Mouse (Mus musculus): ENCODE measurements at regions not wholly inside any gene's neighbourhood (a gene's known extent, or its start where the extent isn't known, plus 50 kb on each side); places are given as distances from the start of the nearest gene placed in this dataset.

- H3K36me3 ChIP-seq (ENCODE audit: poor library complexity, severe bottlenecking): no peaks in the 10 kb centered on the region
- H3K4me2 ChIP-seq: no peak overlapping the region
- WGBS: 76% methylated on average over 2 of the region's 2 CpGs
- ATAC-seq: no peak
- no peaks in the 10 kb centered on the region for H3K4me1 ChIP-seq
- H3K27ac ChIP-seq: no peak overlapping the region
- no peak overlapping the region for H3K4me3 ChIP-seq
- no peaks in the 10 kb centered on the region for H3K27me3 ChIP-seq
- H3K9me3 ChIP-seq (replicated peaks): no peaks in the 10 kb centered on the region
- no peak overlapping the region for H3K9ac ChIP-seq
Observed at GRCm38 (mm10) chr3:143633036-143633435, 572.0 kb downstream of the Lmo4 start.

GRCm38 (mm10) chr3:143631183-143631582, 573.8 kb downstream of the Lmo4 start:
- no peaks in the 10 kb centered on the region for H3K27me3 ChIP-seq
- WGBS: 76% methylated on average over 10 of the region's 10 CpGs
- H3K36me3 ChIP-seq (ENCODE audit: poor library complexity, severe bottlenecking): no peaks in the 10 kb centered on the region
- H3K4me3 ChIP-seq: no peak overlapping the region
- H3K27ac ChIP-seq: no peak overlapping the region
- no peak overlapping the region for H3K9ac ChIP-seq
- no peaks in the 10 kb centered on the region for H3K4me1 ChIP-seq
- no peak for ATAC-seq
- no peak overlapping the region for H3K4me2 ChIP-seq
- no peaks in the 10 kb centered on the region for H3K9me3 ChIP-seq (replicated peaks)

GRCm38 (mm10) chr3:143624906-143625305, 580.1 kb downstream of the Lmo4 start:
- Histone ChIP-seq H3K4me1 (no peaks in the 10 kb centered on the region), H3K4me2 (no peak overlapping the region), H3K36me3 (ENCODE audit: poor library complexity, severe bottlenecking) (no peaks in the 10 kb centered on the region), H3K9me3 (replicated peaks) (no peaks in the 10 kb centered on the region), H3K9ac (no peak overlapping the region), H3K4me3 (no peak overlapping the region), H3K27ac (no peak overlapping the region), H3K27me3 (no peaks in the 10 kb centered on the region)
- ATAC-seq: no peak
- 95% methylated on average over 3 of the region's 3 CpGs for WGBS

- H3K9me3 ChIP-seq (replicated peaks): no peaks in the 10 kb centered on the region
- no peak overlapping the region for H3K4me2 ChIP-seq
- H3K4me3 ChIP-seq: no peak overlapping the region
- WGBS: 88% methylated on average over 3 of the region's 3 CpGs
- no peaks in the 10 kb centered on the region for H3K36me3 ChIP-seq (ENCODE audit: poor library complexity, severe bottlenecking)
- ATAC-seq: no peak
- no peak overlapping the region for H3K9ac ChIP-seq
- no peak overlapping the region for H3K27ac ChIP-seq
- H3K4me1 ChIP-seq: no peaks in the 10 kb centered on the region
- H3K27me3 ChIP-seq: no peaks in the 10 kb centered on the region
Observed at GRCm38 (mm10) chr3:143622275-143622674, 582.7 kb downstream of the Lmo4 start.

GRCm38 (mm10) chr3:143619125-143619524, 585.9 kb downstream of the Lmo4 start:
- Histone ChIP-seq H3K9ac (no peak overlapping the region), H3K4me3 (no peak overlapping the region), H3K4me1 (no peaks in the 10 kb centered on the region), H3K9me3 (replicated peaks) (no peaks in the 10 kb centered on the region), H3K27ac (no peak overlapping the region), H3K27me3 (no peaks in the 10 kb centered on the region), H3K36me3 (ENCODE audit: poor library complexity, severe bottlenecking) (no peaks in the 10 kb centered on the region), H3K4me2 (no peak overlapping the region)
- no peak for ATAC-seq
- WGBS: 84% methylated on average over 1 of the region's 1 CpGs

- no peaks in the 10 kb centered on the region for H3K36me3 ChIP-seq (ENCODE audit: poor library complexity, severe bottlenecking)
- no peak overlapping the region for H3K4me2 ChIP-seq
- H3K4me3 ChIP-seq: no peak overlapping the region
- H3K27me3 ChIP-seq: no peaks in the 10 kb centered on the region
- no peaks in the 10 kb centered on the region; the same call in 1 of the 2 replicates for H3K9me3 ChIP-seq (replicated peaks)
- H3K9ac ChIP-seq: no peak overlapping the region
- H3K4me1 ChIP-seq: no peaks in the 10 kb centered on the region
- no peak overlapping the region for H3K27ac ChIP-seq
- peak; percentile 63; the same call in 1 of the 2 replicates for ATAC-seq
- WGBS: 48% methylated on average over 5 of the region's 5 CpGs
Observed at GRCm38 (mm10) chr3:143614895-143615294, 590.1 kb downstream of the Lmo4 start.

- no peak overlapping the region for H3K4me3 ChIP-seq
- H3K27ac ChIP-seq: no peak overlapping the region
- H3K36me3 ChIP-seq (ENCODE audit: poor library complexity, severe bottlenecking): no peaks in the 10 kb centered on the region
- no peak for ATAC-seq
- no peaks in the 10 kb centered on the region; the same call in 1 of the 2 replicates for H3K9me3 ChIP-seq (replicated peaks)
- WGBS: 90% methylated on average over 3 of the region's 3 CpGs
- H3K4me2 ChIP-seq: no peak overlapping the region
- H3K9ac ChIP-seq: no peak overlapping the region
- H3K27me3 ChIP-seq: no peaks in the 10 kb centered on the region
- H3K4me1 ChIP-seq: no peaks in the 10 kb centered on the region
Observed at GRCm38 (mm10) chr3:143614004-143614403, 591.0 kb downstream of the Lmo4 start.

GRCm38 (mm10) chr3:143609673-143610072, 595.3 kb downstream of the Lmo4 start:
- no peaks in the 10 kb centered on the region for H3K4me1 ChIP-seq
- ATAC-seq: no peak
- H3K36me3 ChIP-seq (ENCODE audit: poor library complexity, severe bottlenecking): no peaks in the 10 kb centered on the region
- no peak overlapping the region for H3K9ac ChIP-seq
- H3K9me3 ChIP-seq (replicated peaks): no peaks in the 10 kb centered on the region; the same call in 1 of the 2 replicates
- H3K4me3 ChIP-seq: no peak overlapping the region
- 20% methylated on average over 2 of the region's 2 CpGs for WGBS
- no peak overlapping the region for H3K27ac ChIP-seq
- H3K4me2 ChIP-seq: no peak overlapping the region
- H3K27me3 ChIP-seq: no peaks in the 10 kb centered on the region

GRCm38 (mm10) chr3:143599120-143599519, 605.9 kb downstream of the Lmo4 start:
- Histone ChIP-seq H3K36me3 (ENCODE audit: poor library complexity, severe bottlenecking) (no peaks in the 10 kb centered on the region), H3K9me3 (replicated peaks) (no peaks in the 10 kb centered on the region), H3K4me2 (no peak overlapping the region), H3K9ac (no peak overlapping the region), H3K4me1 (peaks cover 13% of the 10 kb centered on the region), H3K27ac (no peak overlapping the region), H3K27me3 (no peaks in the 10 kb centered on the region; the same call in 1 of the 2 replicates), H3K4me3 (no peak overlapping the region)
- ATAC-seq: no peak
- 59% methylated on average over 2 of the region's 2 CpGs for WGBS

- H3K27me3 ChIP-seq: no peaks in the 10 kb centered on the region; the same call in 1 of the 2 replicates
- H3K27ac ChIP-seq: no peak overlapping the region
- H3K4me1 ChIP-seq: peaks cover 9% of the 10 kb centered on the region
- H3K4me3 ChIP-seq: no peak overlapping the region
- H3K36me3 ChIP-seq (ENCODE audit: poor library complexity, severe bottlenecking): no peaks in the 10 kb centered on the region
- H3K9ac ChIP-seq: no peak overlapping the region
- 11% methylated on average over 11 of the region's 11 CpGs for WGBS
- no peaks in the 10 kb centered on the region for H3K9me3 ChIP-seq (replicated peaks)
- ATAC-seq: 0 out of 2 replicates have a peak, but pooled peaks have one; percentile 50
- peak overlapping the region; percentile 28; the same call in 1 of the 2 replicates for H3K4me2 ChIP-seq
Observed at GRCm38 (mm10) chr3:143596949-143597593, 607.9 kb downstream of the Lmo4 start.

GRCm38 (mm10) chr3:143596011-143596683, 608.9 kb downstream of the Lmo4 start:
- Histone ChIP-seq H3K27ac (no peak overlapping the region), H3K27me3 (no peaks in the 10 kb centered on the region; the same call in 1 of the 2 replicates), H3K4me2 (no peak overlapping the region), H3K36me3 (ENCODE audit: poor library complexity, severe bottlenecking) (no peaks in the 10 kb centered on the region), H3K9me3 (replicated peaks) (no peaks in the 10 kb centered on the region), H3K9ac (no peak overlapping the region), H3K4me3 (no peak overlapping the region), H3K4me1 (peaks cover 9% of the 10 kb centered on the region)
- 81% methylated on average over 5 of the region's 5 CpGs for WGBS
- no peak for ATAC-seq

- H3K36me3 ChIP-seq (ENCODE audit: poor library complexity, severe bottlenecking): no peaks in the 10 kb centered on the region
- H3K27ac ChIP-seq: no peak overlapping the region
- H3K4me2 ChIP-seq: no peak overlapping the region
- WGBS: 85% methylated on average over 2 of the region's 2 CpGs
- H3K9me3 ChIP-seq (replicated peaks): no peaks in the 10 kb centered on the region
- 0 out of 2 replicates have a peak, but pooled peaks have one; percentile 4 for ATAC-seq
- no peak overlapping the region for H3K9ac ChIP-seq
- H3K4me3 ChIP-seq: no peak overlapping the region
- H3K27me3 ChIP-seq: no peaks in the 10 kb centered on the region; the same call in 1 of the 2 replicates
- peaks cover 9% of the 10 kb centered on the region for H3K4me1 ChIP-seq
Observed at GRCm38 (mm10) chr3:143595081-143595480, 609.9 kb downstream of the Lmo4 start.

Measured in forebrain, embryonic 13.5 days (tissue).